ENCODE assay signal across 12 mouse cellular contexts in the genomic region with DNA sequence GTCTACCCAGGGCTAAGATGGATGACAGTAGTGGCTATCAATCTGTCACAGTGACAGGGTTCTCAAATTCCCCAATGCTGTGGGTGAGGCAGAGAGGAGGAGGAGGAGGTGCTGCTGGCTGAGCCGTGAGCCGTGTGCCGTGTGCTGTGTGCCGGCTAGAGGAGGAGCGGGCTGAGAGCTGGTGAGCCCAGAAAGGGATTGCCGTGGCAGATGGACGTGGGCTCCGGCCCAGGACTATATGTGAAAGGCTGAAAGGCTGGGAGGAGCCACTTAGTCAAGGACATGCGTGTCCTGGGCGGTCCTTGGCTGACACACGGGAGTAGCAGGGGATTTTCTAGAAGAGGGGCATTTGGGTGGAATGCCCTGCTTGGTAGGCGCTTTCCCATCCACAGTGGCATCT.
"Had no signal": no experiment of that assay in that cellular context is flagged by ENCODE, and none has a peak within 500 bp of the region (broad histone marks: within the 10 kb centered on the region; RNA-seq: fewer than 3 reads in every experiment).

No protein-coding gene starts in this region.

- DNase-seq: kidney, adult 11 months; kidney, adult 8-10 months; kidney, postnatal 10 days; kidney, postnatal 36 days; liver; lung, adult 18-20 months; lung, postnatal 10 days; lung, postnatal 4 days; midbrain, embryonic 14.5 days; right cerebral cortex, postnatal 25 days; spleen, adult 18-20 months; thymus, postnatal 25 days had no signal
